Mouse (Mus musculus) intestine, postnatal 0 days (tissue): ENCODE measurements around the gene Dcbld1. TPM values are rescaled to one million over a fixed set of nuclear protein-coding genes. Genes with fewer than 3 reads are reported as not detected.
"Not testable (repeated sequence)": the region's sequence is repeated elsewhere in the genome, so short reads cannot be mapped to it uniquely, and the experiment has no call there.

Experiments
- ATAC-seq: fragments of 200-750 bp; cut with Nextera tagmentation; 2 replicates; pipeline ENCODE4 v1.8.0; 2017; ENCODE audit warnings: mild to moderate bottlenecking, moderate TSS enrichment, moderate library complexity
- H3K27ac ChIP-seq: fragments of 300-500 bp; sonication (generic); 2 replicates; pipeline ENCODE4 v1.5.1; 2014; ENCODE audit warnings: mild to moderate bottlenecking, low read depth, low read length, moderate library complexity
- H3K27me3 ChIP-seq: fragments of 300-500 bp; sonication (generic); replicated peaks from 2 replicates; pipeline ENCODE4 v1.6.1; 2014; ENCODE audit warnings: low read length, mixed read lengths; ENCODE audit not compliant: control insufficient read depth, insufficient read depth
- H3K36me3 ChIP-seq: fragments of 300-500 bp; sonication (generic); 2 replicates; pipeline ENCODE4 v1.6.1; 2014; ENCODE audit warnings: mild to moderate bottlenecking, moderate library complexity; ENCODE audit not compliant: control insufficient read depth, insufficient read depth
- H3K4me1 ChIP-seq: fragments of 300-500 bp; sonication (generic); replicated peaks from 2 replicates; pipeline ENCODE4 v1.6.1; 2014; ENCODE audit warnings: antibody characterized with exemption, low read length, mixed read lengths; ENCODE audit not compliant: control insufficient read depth, insufficient read depth
- H3K4me2 ChIP-seq: fragments of 300-500 bp; sonication (generic); replicated peaks from 2 replicates; pipeline ENCODE4 v1.6.1; 2014; ENCODE audit warnings: low read depth, mild to moderate bottlenecking, moderate library complexity
- H3K4me3 ChIP-seq: fragments of 300-500 bp; sonication (generic); 2 replicates; pipeline ENCODE4 v1.5.1; 2014; ENCODE audit warnings: low read depth, low read length
- H3K9ac ChIP-seq: fragments of 300-500 bp; sonication (generic); 2 replicates; pipeline ENCODE4 v1.6.1; 2014; ENCODE audit warnings: mild to moderate bottlenecking, low read depth, low read length
- H3K9me3 ChIP-seq: fragments of 300-500 bp; sonication (generic); 2 replicates; pipeline ENCODE4 v1.6.1; 2016; ENCODE audit warnings: mixed run types; ENCODE audit not compliant: control insufficient read depth
- CTCF ChIP-seq: sonication (generic); IDR thresholded peaks from 2 replicates; pipeline ENCODE4 v1.5.1; 2016; ENCODE audit warnings: low read depth, mild to moderate bottlenecking, control low read depth, antibody characterized with exemption, moderate library complexity
- WGBS: fragments of 180-500 bp; shearing (Covaris S2); extraction: QIAGEN DNeasy Blood & Tissue Kit; methylation state at CpG from one replicate; pipeline ENCODE4 v1.1.7; 2014; 5-methylcytosine and 5-hydroxymethylcytosine counted together
- polyA plus RNA-seq: library from polyadenylated mRNA; unstranded; fragments of >200 nt; fragmentation: Nextera tagmentation; extraction: Ambion mirVana; gene quantifications from 2 replicates; pipeline ENCODE4 v1.2.1, GENCODE M21; 2015

Dcbld1 gene
- polyA plus RNA-seq, 1 experiment from 2014 or later = 36.7 TPM

DNA sequence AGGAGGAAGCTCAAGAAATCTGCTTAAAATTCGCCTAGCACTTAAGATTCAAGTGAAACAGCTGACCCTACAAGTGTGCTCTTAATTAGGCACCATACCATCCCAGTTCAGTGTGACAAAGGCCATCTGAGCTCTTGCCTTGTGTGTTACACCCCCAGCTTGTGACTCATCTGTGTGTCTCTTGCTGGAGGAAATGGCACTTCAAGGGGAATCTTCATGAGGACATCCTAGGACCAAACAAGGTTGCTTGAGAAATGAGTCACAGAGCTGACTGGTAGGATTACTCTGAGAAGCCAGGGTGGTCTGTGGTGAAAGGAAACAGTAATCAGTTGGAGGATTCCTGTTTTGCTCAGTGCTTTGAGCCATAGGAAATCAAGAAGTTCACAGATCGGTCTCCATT, 39.6 kb downstream of the Dcbld1 start:
- Histone ChIP-seq H3K27ac (no peak overlapping the region), H3K36me3 (no peaks in the 10 kb centered on the region), H3K4me2 (no peak overlapping the region), H3K9ac (no peak overlapping the region), H3K9me3 (no peaks in the 10 kb centered on the region), H3K4me1 (0 out of 2 replicates have a peak, but pooled peaks cover under 1% of the 10 kb centered on the region), H3K4me3 (no peak overlapping the region), H3K27me3 (no peaks in the 10 kb centered on the region)
- ATAC-seq = 0 out of 2 replicates have a peak, but pooled peaks have one; percentile 9
- 81% methylated on average over 2 of the region's 2 CpGs for WGBS
- TF ChIP-seq CTCF = no peak

DNA sequence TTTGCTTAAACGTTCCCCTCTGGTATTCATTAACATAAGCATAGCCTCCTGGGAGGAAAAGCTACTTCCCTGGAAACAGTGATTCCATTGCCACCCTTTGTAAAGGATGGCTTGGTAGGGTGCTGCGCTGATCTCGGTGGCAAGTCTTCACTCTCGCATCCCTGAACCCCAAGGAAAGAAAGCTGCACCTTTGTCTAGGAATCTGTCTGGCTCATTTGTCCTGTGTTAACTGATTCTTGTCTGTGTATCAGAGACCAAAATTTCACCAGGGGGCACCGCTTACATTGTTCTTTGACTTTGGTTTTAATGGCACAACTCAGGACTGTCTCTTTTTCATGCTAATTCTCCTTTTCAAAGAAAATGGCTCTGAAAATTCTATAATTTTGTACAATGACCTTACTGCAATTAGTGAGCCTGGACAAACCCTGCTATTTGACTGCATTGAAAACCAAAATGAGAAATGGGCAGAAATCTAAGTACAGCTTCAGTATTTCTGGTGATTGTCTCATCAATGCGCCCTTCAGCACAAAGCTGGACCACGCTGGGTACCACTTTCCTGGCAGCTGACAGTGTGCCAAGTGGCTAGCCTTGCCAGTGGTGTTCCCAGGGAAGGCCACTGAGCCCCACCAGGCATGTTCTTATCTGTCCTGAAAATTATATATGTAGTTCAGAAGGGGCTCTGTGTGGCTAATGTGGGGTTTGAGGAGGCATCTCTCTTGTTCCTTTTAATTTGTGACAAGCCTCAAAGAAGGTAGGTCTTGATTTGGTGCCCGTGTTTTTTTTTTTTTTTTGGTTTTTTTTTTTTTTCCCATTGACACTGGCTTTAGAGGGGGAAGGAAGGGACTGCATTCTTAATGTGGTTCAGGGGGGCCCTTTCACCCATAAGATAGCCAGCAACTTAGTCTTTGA, 40.8 kb downstream of the Dcbld1 start:
- 0 out of 2 replicates have a peak, but pooled peaks have one; percentile 4 for TF ChIP-seq CTCF
- no peak for ATAC-seq
- H3K4me2 ChIP-seq = no peak overlapping the region
- no peak overlapping the region for H3K4me3 ChIP-seq
- no peaks in the 10 kb centered on the region for H3K27me3 ChIP-seq
- WGBS = 63% methylated on average over 8 of the region's 8 CpGs
- no peak overlapping the region for H3K27ac ChIP-seq
- H3K4me1 ChIP-seq = peaks cover 5% of the 10 kb centered on the region; the same call in 1 of the 2 replicates
- no peak overlapping the region for H3K9ac ChIP-seq
- no peaks in the 10 kb centered on the region for H3K36me3 ChIP-seq
- H3K9me3 ChIP-seq = no peaks in the 10 kb centered on the region

DNA sequence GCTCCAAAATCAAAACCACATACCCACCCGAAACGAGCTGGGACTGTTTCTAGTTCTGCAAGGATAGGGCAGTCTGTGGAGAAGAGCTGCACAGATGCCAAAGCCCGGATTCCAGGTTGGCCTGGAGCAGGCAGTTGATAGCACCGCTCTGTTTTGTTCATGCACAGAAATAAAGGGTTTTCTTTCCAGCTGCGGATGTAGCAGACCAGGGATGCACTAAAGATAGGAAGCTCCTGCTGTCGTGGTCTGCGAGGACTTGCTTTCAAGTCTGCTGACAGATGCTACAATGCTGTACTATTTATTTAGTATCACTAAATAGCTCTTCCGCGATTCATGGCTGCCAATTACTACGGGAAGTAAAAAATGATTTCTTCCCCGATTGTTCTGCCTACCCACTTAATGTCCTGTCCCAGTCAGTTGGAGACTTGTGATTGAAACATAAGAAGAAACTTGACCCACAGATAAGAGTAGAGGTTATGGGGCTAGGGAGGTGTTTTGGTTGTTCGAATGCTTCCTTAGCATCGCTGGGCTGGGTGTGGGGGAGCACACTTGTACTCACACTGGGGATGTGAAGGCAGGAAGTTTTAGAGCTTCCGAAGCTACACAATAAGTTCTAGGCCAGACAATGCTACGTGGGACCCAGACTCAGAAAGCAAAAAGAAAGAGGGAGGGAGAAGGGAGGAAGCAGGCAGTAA, 41.6 kb downstream of the Dcbld1 start:
- no peaks in the 10 kb centered on the region for H3K27me3 ChIP-seq
- 64% methylated on average over 15 of the region's 15 CpGs for whole genome bisulfite sequencing
- peaks cover 5% of the 10 kb centered on the region; the same call in 1 of the 2 replicates for H3K4me1 ChIP-seq
- TF ChIP-seq CTCF = no peak
- ATAC-seq = no peak
- no peak overlapping the region for H3K27ac ChIP-seq
- no peaks in the 10 kb centered on the region for H3K36me3 ChIP-seq
- H3K9ac ChIP-seq = no peak overlapping the region
- H3K4me3 ChIP-seq = no peak overlapping the region
- no peak overlapping the region for H3K4me2 ChIP-seq
- H3K9me3 ChIP-seq = no peaks in the 10 kb centered on the region

DNA sequence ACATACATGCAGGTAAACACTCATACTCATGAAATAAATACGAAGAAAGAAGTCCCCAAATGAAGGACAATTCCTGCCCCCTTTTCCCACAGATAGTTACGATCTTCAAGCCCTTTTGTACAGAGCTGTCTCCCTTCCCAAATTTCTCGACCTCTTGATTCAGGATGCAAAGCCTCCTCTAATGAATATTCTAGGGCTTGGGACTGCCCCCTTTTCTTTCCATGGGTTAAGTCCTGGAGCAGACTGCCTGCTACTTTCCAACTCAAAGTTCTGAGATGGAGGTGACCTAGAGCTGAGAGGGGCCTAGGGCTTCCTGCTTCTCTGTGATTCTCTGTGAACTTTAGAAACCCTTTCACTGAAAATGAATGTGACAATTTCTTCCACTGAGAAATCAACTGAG, 43.2 kb downstream of the Dcbld1 start:
- Histone ChIP-seq H3K27me3 (no peaks in the 10 kb centered on the region), H3K4me2 (no peak overlapping the region), H3K9me3 (no peaks in the 10 kb centered on the region), H3K36me3 (no peaks in the 10 kb centered on the region), H3K4me1 (peaks cover 5% of the 10 kb centered on the region; the same call in 1 of the 2 replicates), H3K9ac (no peak overlapping the region), H3K27ac (no peak overlapping the region), H3K4me3 (no peak overlapping the region)
- no peak for TF ChIP-seq CTCF
- no peak for ATAC-seq
- WGBS = 90% methylated on average over 3 of the region's 3 CpGs

DNA sequence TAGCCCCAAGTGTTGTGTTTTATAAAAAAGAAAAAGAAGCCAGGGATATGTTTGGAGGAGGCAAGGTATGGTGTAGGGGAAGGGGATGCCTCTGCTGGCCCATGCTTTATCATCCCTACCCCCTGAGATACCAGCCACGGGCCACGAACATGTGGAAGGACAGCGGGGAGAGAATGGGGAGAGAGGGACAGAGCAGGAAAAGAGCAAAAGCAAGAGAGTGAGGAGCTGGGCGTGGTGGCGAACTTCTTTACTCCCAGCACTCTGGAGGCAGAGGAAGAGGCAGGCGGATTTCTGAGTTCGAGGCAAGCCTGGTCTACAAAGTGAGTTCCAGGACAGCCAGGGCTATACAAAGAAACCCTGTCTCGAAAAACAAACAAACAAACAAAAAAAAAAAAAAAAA, 44.1 kb downstream of the Dcbld1 start:
- not testable (repeated sequence) for H3K4me3 ChIP-seq, H3K27ac ChIP-seq

DNA sequence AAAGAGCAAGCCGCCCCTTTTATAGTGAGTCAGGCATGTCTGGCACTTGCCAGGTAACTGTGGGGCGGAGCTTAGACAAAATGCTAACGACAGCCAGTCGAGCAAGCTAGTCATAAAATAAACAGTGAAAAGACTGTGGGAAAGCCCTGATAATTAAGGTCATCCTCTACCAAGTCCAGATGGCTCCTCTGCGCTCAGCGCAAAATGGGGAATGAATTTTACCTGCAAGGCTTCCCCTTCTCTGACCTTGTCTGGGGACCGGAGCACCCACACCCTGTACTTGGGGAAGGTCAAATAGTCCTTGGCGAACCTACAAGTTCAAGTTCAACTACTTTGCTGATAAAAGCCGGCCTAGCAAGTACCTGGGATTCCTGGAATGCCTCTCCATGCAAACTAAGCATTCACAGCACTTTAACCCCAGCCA, 44.6 kb downstream of the Dcbld1 start:
- no peak for TF ChIP-seq CTCF
- H3K9me3 ChIP-seq = no peaks in the 10 kb centered on the region
- 0 out of 2 replicates have a peak, but pooled peaks cover 8% of the 10 kb centered on the region for H3K36me3 ChIP-seq
- H3K4me1 ChIP-seq = peaks cover 5% of the 10 kb centered on the region; the same call in 1 of the 2 replicates
- H3K9ac ChIP-seq = no peak overlapping the region
- no peaks in the 10 kb centered on the region for H3K27me3 ChIP-seq
- no peak overlapping the region for H3K4me3 ChIP-seq
- ATAC-seq = peak; percentile 71
- no peak overlapping the region for H3K27ac ChIP-seq
- H3K4me2 ChIP-seq = peak overlapping the region; percentile 47
- 32% methylated on average over 9 of the region's 9 CpGs for WGBS

More for the DNA sequence above, 44.1 kb downstream of the Dcbld1 start:
- H3K27me3 ChIP-seq, H3K4me1 ChIP-seq, H3K9ac ChIP-seq, H3K9me3 ChIP-seq, ATAC-seq, H3K36me3 ChIP-seq: not testable (repeated sequence)
- peak overlapping the region; percentile 18; the same call in 1 of the 2 replicates for H3K4me2 ChIP-seq
- 72% methylated on average over 8 of the region's 8 CpGs for WGBS
